Mouse (Mus musculus) layer of hippocampus, postnatal 36 days (tissue): ENCODE data around the gene Fbxl18. TPM values are rescaled to one million over a fixed set of nuclear protein-coding genes. Genes with fewer than 3 reads are reported as not detected.

ENCODE experiments used
- DNase-seq, 2 experiments: peaks; one replicate each; pipeline ENCODE4 v3.0.0; 2022
- total RNA-seq, 2 experiments: library from RNA; stranded (reverse); gene quantifications; 2 replicates each; pipeline ENCODE4 v1.2.3; 2021

The Fbxl18 gene
- total RNA-seq, 2 experiments from 2014 or later: 37.1 to 41.6 TPM

GRCm38 (mm10) chr5:142915231-142915630, 20.0 kb upstream of the Fbxl18 start:
- no peak for DNase-seq

- no peak for DNase-seq
These were observed 17.5 kb upstream of the Fbxl18 start for GRCm38 (mm10) chr5:142912739-142913138.

- no peak for DNase-seq
These were observed 17.1 kb upstream of the Fbxl18 start for GRCm38 (mm10) chr5:142912320-142912719.

- no peak for DNase-seq
These were observed 16.4 kb upstream of the Fbxl18 start for GRCm38 (mm10) chr5:142911629-142912028.

- DNase-seq: no peak
These were observed 14.5 kb upstream of the Fbxl18 start for GRCm38 (mm10) chr5:142909576-142910278.

- DNase-seq: no peak
These were observed 13.8 kb upstream of the Fbxl18 start for GRCm38 (mm10) chr5:142908941-142909575.

GRCm38 (mm10) chr5:142907803-142908559, 12.8 kb upstream of the Fbxl18 start:
- no peak for DNase-seq

GRCm38 (mm10) chr5:142907048-142907802, 12.0 kb upstream of the Fbxl18 start:
- peak; percentile 66 to 78 for DNase-seq

GRCm38 (mm10) chr5:142906532-142907047, 11.4 kb upstream of the Fbxl18 start, which contains the start of gene Actb:
Gene Actb (minus strand): TSS chr5:142906754.
- peak; percentile 95 to 96 for DNase-seq

GRCm38 (mm10) chr5:142905725-142906531, 10.7 kb upstream of the Fbxl18 start:
- DNase-seq: peak; percentile 99 to 100

- DNase-seq: no peak
These were observed 9.9 kb upstream of the Fbxl18 start for GRCm38 (mm10) chr5:142905038-142905695.

GRCm38 (mm10) chr5:142904208-142905037, 9.2 kb upstream of the Fbxl18 start:
- no peak for DNase-seq

- no peak for DNase-seq
These were observed 8.4 kb upstream of the Fbxl18 start for GRCm38 (mm10) chr5:142903470-142904207.

- DNase-seq: no peak
These were observed 7.5 kb upstream of the Fbxl18 start for GRCm38 (mm10) chr5:142902506-142903314.

- no peak for DNase-seq
These were observed 6.8 kb upstream of the Fbxl18 start for GRCm38 (mm10) chr5:142901846-142902505.

- no peak for DNase-seq
These were observed 6.2 kb upstream of the Fbxl18 start for GRCm38 (mm10) chr5:142901355-142901802.

GRCm38 (mm10) chr5:142900651-142901050, 5.4 kb upstream of the Fbxl18 start:
- DNase-seq: no peak
